8 mouse cellular contexts compared by ENCODE assay signal in genomic region chr5:101020784-101021183, GRCm38 (mm10).
DNase-seq lines count a peak whose midpoint lies in the region; ATAC-seq and TF ChIP-seq lines count a peak whose summit lies in the region.

No protein-coding gene starts in this region.

- WGBS in embryonic facial prominence, embryonic 13.5 days: 8% methylated on average over 11 of the region's 11 CpGs
- WGBS in heart, embryonic 12.5 days: 8% methylated on average over 11 of the region's 11 CpGs
- WGBS in liver, embryonic 14.5 days (ENCODE audit: insufficient replicate concordance): 8% methylated on average over 11 of the region's 11 CpGs

- ATAC-seq in embryonic facial prominence, embryonic 13.5 days (ENCODE audit: insufficient number of reproducible peaks, insufficient read depth, low FRiP score, low TSS enrichment, low read depth): no peak
- ATAC-seq in heart, embryonic 12.5 days (ENCODE audit: insufficient number of reproducible peaks, low FRiP score): 0 out of 2 replicates have a peak, but pooled peaks have one; percentile 61
- ATAC-seq in liver, embryonic 14.5 days (ENCODE audit: insufficient read depth): no peak

- H3K4me1 ChIP-seq in embryonic facial prominence, embryonic 13.5 days: peaks cover 11% of the 10 kb centered on the region
- H3K4me1 ChIP-seq in heart, embryonic 12.5 days (replicated peaks): peaks cover 7% of the 10 kb centered on the region
- no peaks in the 10 kb centered on the region for H3K4me1 ChIP-seq in liver, embryonic 14.5 days (replicated peaks; ENCODE audit: control insufficient read depth in 2 of 2, insufficient read depth in 2 of 2, low read length in 1 of 2)

- H3K9ac ChIP-seq in embryonic facial prominence, embryonic 13.5 days: no peak overlapping the region
- no peak overlapping the region for H3K9ac ChIP-seq in heart, embryonic 12.5 days
- H3K9ac ChIP-seq in liver, embryonic 14.5 days (replicated peaks): no peak overlapping the region

- H3K4me3 ChIP-seq in embryonic facial prominence, embryonic 13.5 days: no peak overlapping the region
- H3K4me3 ChIP-seq in heart, embryonic 12.5 days: no peak overlapping the region
- H3K4me3 ChIP-seq in liver, embryonic 14.5 days (ENCODE audit: insufficient read depth in 1 of 2, low read depth in 2 of 2, low read length in 2 of 2): no peak overlapping the region

- no peaks in the 10 kb centered on the region for H3K36me3 ChIP-seq in embryonic facial prominence, embryonic 13.5 days
- H3K36me3 ChIP-seq in heart, embryonic 12.5 days: no peaks in the 10 kb centered on the region
- no peaks in the 10 kb centered on the region for H3K36me3 ChIP-seq in liver, embryonic 14.5 days (replicated peaks; ENCODE audit: control insufficient read depth, insufficient read depth, low read depth)

- H3K27me3 ChIP-seq in embryonic facial prominence, embryonic 13.5 days: peaks cover 9% of the 10 kb centered on the region; the same call in 1 of the 2 replicates
- no peaks in the 10 kb centered on the region for H3K27me3 ChIP-seq in heart, embryonic 12.5 days (replicated peaks)
- H3K27me3 ChIP-seq in liver, embryonic 14.5 days (ENCODE audit: control insufficient read depth, insufficient read depth, low read length): no peaks in the 10 kb centered on the region

- H3K9me3 ChIP-seq in embryonic facial prominence, embryonic 13.5 days: no peaks in the 10 kb centered on the region
- no peaks in the 10 kb centered on the region for H3K9me3 ChIP-seq in heart, embryonic 12.5 days (replicated peaks)
- H3K9me3 ChIP-seq in liver, embryonic 14.5 days (ENCODE audit: control insufficient read depth, low read length): no peaks in the 10 kb centered on the region

- no peak for TF ChIP-seq EP300 in liver, embryonic 14.5 days (IDR thresholded peaks at IDR 0.05; ENCODE audit: low read depth)

- TF ChIP-seq CTCF in liver, embryonic 14.5 days (IDR thresholded peaks at IDR 0.05; ENCODE audit: low read depth): peak; percentile 73

- peak; percentile 62 for DNase-seq in A20 (ENCODE audit: low read depth, low spot score)
- peak; percentile 60 to 75 for DNase-seq in adrenal gland, postnatal 36 days
- DNase-seq in kidney, postnatal 10 days: peak; percentile 89
- no peak for DNase-seq in liver, embryonic 14.5 days (ENCODE audit: low read depth in 3 of 3, low spot score in 3 of 3)
- peak; percentile 60 for DNase-seq in ovary, postnatal 14 days (ENCODE audit: low spot score)
- DNase-seq in urinary bladder, postnatal 10 days (ENCODE audit: low spot score): peak; percentile 12

- H3K27ac ChIP-seq in embryonic facial prominence, embryonic 13.5 days: no peak overlapping the region
- H3K27ac ChIP-seq in heart, embryonic 12.5 days (ENCODE audit: poor library complexity, severe bottlenecking): no peak overlapping the region
- H3K27ac ChIP-seq in liver, embryonic 14.5 days: no peak overlapping the region

- H3K4me2 ChIP-seq in embryonic facial prominence, embryonic 13.5 days: peak overlapping the region; percentile 27
- peak overlapping the region; percentile 27 for H3K4me2 ChIP-seq in heart, embryonic 12.5 days
- no peak overlapping the region for H3K4me2 ChIP-seq in liver, embryonic 14.5 days (ENCODE audit: low read depth)

Comparison
In these comparisons a context has a peak if more than half of its experiments do, and no peak if none do; other contexts are left out.
1. DNase-seq: peak in A20 (single experiment), adrenal gland, postnatal 36 days (2 of 2), kidney, postnatal 10 days (single experiment), ovary, postnatal 14 days (single experiment) and urinary bladder, postnatal 10 days (single experiment); none in liver, embryonic 14.5 days (0 of 3).